Mouse (Mus musculus) liver, postnatal 0 days (tissue): ENCODE measurements around the gene Syna.

ENCODE experiments used
- CTCF ChIP-seq: sonication (generic); IDR thresholded peaks from 2 replicates; pipeline ENCODE4 v1.5.1; 2016; ENCODE audit warnings: antibody characterized with exemption, low read depth
- EP300 ChIP-seq: IDR thresholded peaks from 2 replicates; pipeline ENCODE4 v1.6.1; 2016; ENCODE audit warnings: antibody characterized with exemption, low read depth, mild to moderate bottlenecking

DNA sequence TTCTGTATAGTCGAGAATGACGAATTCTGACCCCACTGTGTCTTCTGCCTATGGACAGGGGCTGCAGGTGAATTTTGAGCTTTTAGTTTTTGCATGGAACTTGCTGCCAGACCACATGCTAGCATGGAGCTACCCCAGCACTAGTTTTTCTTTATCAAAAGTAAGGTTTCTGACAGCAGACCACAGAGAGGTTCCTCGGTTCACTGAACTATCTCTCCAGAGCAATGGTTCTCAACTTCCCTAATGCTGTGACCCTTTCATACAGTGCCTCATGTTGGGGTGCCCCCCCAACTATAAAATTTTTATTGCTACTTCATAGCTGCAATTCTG is 23.9 kb upstream of the Syna start:
- TF ChIP-seq CTCF, result no peak
- no peak for TF ChIP-seq EP300
